Mouse (Mus musculus): ENCODE measurements at regions not wholly inside any gene's neighbourhood (a gene's known extent, or its start where the extent isn't known, plus 50 kb on each side); places are given as distances from the start of the nearest gene placed in this dataset.
A peak's percentile ranks its signal among the peaks of the same experiment; 100 is the strongest.

- Histone ChIP-seq H3K4me1 (peaks cover 11% of the 10 kb centered on the region), H3K27me3 (no peaks in the 10 kb centered on the region), H3K9me3 (no peaks in the 10 kb centered on the region), H3K27ac (no peak overlapping the region), H3K4me2 (no peak overlapping the region), H3K4me3 (no peak overlapping the region), H3K9ac (no peak overlapping the region), H3K36me3 (no peaks in the 10 kb centered on the region)
- no peak for ATAC-seq (ENCODE audit: insufficient number of reproducible peaks, insufficient read depth, low FRiP score, low TSS enrichment, low read depth)
- WGBS, result 47% methylated on average over 4 of the region's 4 CpGs
Measured at GRCm38 (mm10) chr13:37533851-37534250, 188.8 kb downstream of the Ly86 start.

- no peaks in the 10 kb centered on the region for H3K9me3 ChIP-seq
- no peak overlapping the region for H3K4me3 ChIP-seq
- H3K9ac ChIP-seq, result no peak overlapping the region
- H3K27ac ChIP-seq, result no peak overlapping the region
- H3K36me3 ChIP-seq, result no peaks in the 10 kb centered on the region
- ATAC-seq (ENCODE audit: insufficient number of reproducible peaks, insufficient read depth, low FRiP score, low TSS enrichment, low read depth), result no peak
- WGBS, result 61% methylated on average over 6 of the region's 6 CpGs
- H3K4me2 ChIP-seq, result no peak overlapping the region
- no peaks in the 10 kb centered on the region for H3K27me3 ChIP-seq
- peaks cover 11% of the 10 kb centered on the region for H3K4me1 ChIP-seq
Measured at GRCm38 (mm10) chr13:37537330-37537729, 192.3 kb downstream of the Ly86 start.

GRCm38 (mm10) chr13:37537793-37538192 lies 192.8 kb downstream of the Ly86 start:
- 74% methylated on average over 6 of the region's 6 CpGs for WGBS
- Histone ChIP-seq H3K4me2 (no peak overlapping the region), H3K9me3 (no peaks in the 10 kb centered on the region), H3K4me3 (no peak overlapping the region), H3K9ac (no peak overlapping the region), H3K27me3 (no peaks in the 10 kb centered on the region), H3K27ac (no peak overlapping the region), H3K36me3 (no peaks in the 10 kb centered on the region), H3K4me1 (peaks cover 11% of the 10 kb centered on the region)
- ATAC-seq (ENCODE audit: insufficient number of reproducible peaks, insufficient read depth, low FRiP score, low TSS enrichment, low read depth), result no peak

GRCm38 (mm10) chr13:37540980-37541531 lies 196.0 kb downstream of the Ly86 start:
- ATAC-seq (ENCODE audit: insufficient number of reproducible peaks, insufficient read depth, low FRiP score, low TSS enrichment, low read depth), result no peak
- no peak overlapping the region for H3K9ac ChIP-seq
- no peaks in the 10 kb centered on the region for H3K36me3 ChIP-seq
- H3K4me1 ChIP-seq, result peaks cover 11% of the 10 kb centered on the region
- H3K4me2 ChIP-seq, result no peak overlapping the region
- H3K27ac ChIP-seq, result no peak overlapping the region
- 14% methylated on average over 4 of the region's 5 CpGs for WGBS
- H3K27me3 ChIP-seq, result no peaks in the 10 kb centered on the region
- no peak overlapping the region for H3K4me3 ChIP-seq
- H3K9me3 ChIP-seq, result no peaks in the 10 kb centered on the region

- H3K27ac ChIP-seq, result no peak overlapping the region
- no peaks in the 10 kb centered on the region for H3K27me3 ChIP-seq
- H3K9ac ChIP-seq, result no peak overlapping the region
- no peak for ATAC-seq (ENCODE audit: insufficient number of reproducible peaks, insufficient read depth, low FRiP score, low TSS enrichment, low read depth)
- no peaks in the 10 kb centered on the region for H3K9me3 ChIP-seq
- H3K4me3 ChIP-seq, result no peak overlapping the region
- H3K36me3 ChIP-seq, result no peaks in the 10 kb centered on the region
- H3K4me1 ChIP-seq, result peaks cover 11% of the 10 kb centered on the region
- 2% methylated on average over 6 of the region's 6 CpGs for WGBS
- peak overlapping the region; percentile 41 for H3K4me2 ChIP-seq
Measured at GRCm38 (mm10) chr13:37541674-37542073, 196.7 kb downstream of the Ly86 start.

GRCm38 (mm10) chr13:37542744-37543196 lies 197.8 kb downstream of the Ly86 start:
- no peaks in the 10 kb centered on the region for H3K36me3 ChIP-seq
- no peak for ATAC-seq (ENCODE audit: insufficient number of reproducible peaks, insufficient read depth, low FRiP score, low TSS enrichment, low read depth)
- H3K9ac ChIP-seq, result no peak overlapping the region
- H3K27me3 ChIP-seq, result no peaks in the 10 kb centered on the region
- no peak overlapping the region for H3K27ac ChIP-seq
- 86% methylated on average over 13 of the region's 13 CpGs for WGBS
- no peaks in the 10 kb centered on the region for H3K9me3 ChIP-seq
- H3K4me1 ChIP-seq, result peaks cover 11% of the 10 kb centered on the region
- H3K4me3 ChIP-seq, result no peak overlapping the region
- no peak overlapping the region for H3K4me2 ChIP-seq

GRCm38 (mm10) chr13:37543788-37544187 lies 198.8 kb downstream of the Ly86 start:
- no peak overlapping the region for H3K27ac ChIP-seq
- no peaks in the 10 kb centered on the region for H3K36me3 ChIP-seq
- H3K9me3 ChIP-seq, result no peaks in the 10 kb centered on the region
- H3K9ac ChIP-seq, result no peak overlapping the region
- H3K27me3 ChIP-seq, result no peaks in the 10 kb centered on the region
- ATAC-seq (ENCODE audit: insufficient number of reproducible peaks, insufficient read depth, low FRiP score, low TSS enrichment, low read depth), result no peak
- no peak overlapping the region for H3K4me2 ChIP-seq
- WGBS, result 57% methylated on average over 3 of the region's 3 CpGs
- H3K4me1 ChIP-seq, result peaks cover 11% of the 10 kb centered on the region
- no peak overlapping the region for H3K4me3 ChIP-seq

- Histone ChIP-seq H3K4me2 (no peak overlapping the region), H3K36me3 (no peaks in the 10 kb centered on the region), H3K9ac (no peak overlapping the region), H3K9me3 (no peaks in the 10 kb centered on the region), H3K4me1 (peaks cover 11% of the 10 kb centered on the region), H3K4me3 (no peak overlapping the region), H3K27me3 (no peaks in the 10 kb centered on the region), H3K27ac (no peak overlapping the region)
- no peak for ATAC-seq (ENCODE audit: insufficient number of reproducible peaks, insufficient read depth, low FRiP score, low TSS enrichment, low read depth)
- 86% methylated on average over 2 of the region's 2 CpGs for WGBS
Measured at GRCm38 (mm10) chr13:37544696-37545095, 199.7 kb downstream of the Ly86 start.

- Histone ChIP-seq H3K4me1 (peaks cover 13% of the 10 kb centered on the region), H3K9me3 (no peaks in the 10 kb centered on the region), H3K27ac (no peak overlapping the region), H3K4me3 (no peak overlapping the region), H3K9ac (no peak overlapping the region), H3K36me3 (no peaks in the 10 kb centered on the region), H3K4me2 (no peak overlapping the region), H3K27me3 (no peaks in the 10 kb centered on the region)
- ATAC-seq (ENCODE audit: insufficient number of reproducible peaks, insufficient read depth, low FRiP score, low TSS enrichment, low read depth), result no peak
- 77% methylated on average over 3 of the region's 3 CpGs for WGBS
Measured at GRCm38 (mm10) chr13:37546556-37546955, 201.5 kb downstream of the Ly86 start.

GRCm38 (mm10) chr13:37550584-37550983 lies 205.6 kb downstream of the Ly86 start:
- Histone ChIP-seq H3K27me3 (no peaks in the 10 kb centered on the region), H3K4me3 (no peak overlapping the region), H3K36me3 (no peaks in the 10 kb centered on the region), H3K27ac (no peak overlapping the region), H3K4me2 (no peak overlapping the region), H3K9ac (no peak overlapping the region), H3K9me3 (no peaks in the 10 kb centered on the region), H3K4me1 (peaks cover 6% of the 10 kb centered on the region; the same call in 1 of the 2 replicates)
- 83% methylated on average over 4 of the region's 4 CpGs for WGBS
- no peak for ATAC-seq (ENCODE audit: insufficient number of reproducible peaks, insufficient read depth, low FRiP score, low TSS enrichment, low read depth)

GRCm38 (mm10) chr13:37553392-37553791 lies 208.4 kb downstream of the Ly86 start:
- Histone ChIP-seq H3K4me3 (no peak overlapping the region), H3K9ac (no peak overlapping the region), H3K9me3 (no peaks in the 10 kb centered on the region), H3K4me2 (no peak overlapping the region), H3K27ac (no peak overlapping the region), H3K4me1 (peaks cover 6% of the 10 kb centered on the region; the same call in 1 of the 2 replicates), H3K36me3 (no peaks in the 10 kb centered on the region), H3K27me3 (no peaks in the 10 kb centered on the region)
- ATAC-seq (ENCODE audit: insufficient number of reproducible peaks, insufficient read depth, low FRiP score, low TSS enrichment, low read depth), result no peak
- 47% methylated on average over 5 of the region's 5 CpGs for WGBS

GRCm38 (mm10) chr13:37557183-37557582 lies 212.2 kb downstream of the Ly86 start:
- WGBS, result 75% methylated on average over 8 of the region's 8 CpGs
- no peaks in the 10 kb centered on the region for H3K27me3 ChIP-seq

More at GRCm38 (mm10) chr13:37557183-37557582, 212.2 kb downstream of the Ly86 start:
- H3K4me1 ChIP-seq, result peaks cover 29% of the 10 kb centered on the region
- no peak overlapping the region for H3K9ac ChIP-seq
- H3K4me2 ChIP-seq, result no peak overlapping the region
- no peak for ATAC-seq (ENCODE audit: insufficient number of reproducible peaks, insufficient read depth, low FRiP score, low TSS enrichment, low read depth)
- no peak overlapping the region for H3K27ac ChIP-seq
- H3K4me3 ChIP-seq, result no peak overlapping the region
- no peaks in the 10 kb centered on the region for H3K36me3 ChIP-seq
- no peaks in the 10 kb centered on the region for H3K9me3 ChIP-seq
